Mouse (Mus musculus) midbrain, embryonic 12.5 days (tissue): ENCODE results near the gene Cd151. TPM values are rescaled to one million over a fixed set of nuclear protein-coding genes. Genes with fewer than 3 reads are reported as not detected.

Experiments used
- ATAC-seq: fragments of 200-750 bp; cut with Nextera tagmentation; 2 replicates; pipeline ENCODE4 v1.8.0; 2017; ENCODE audit warnings: low read depth, moderate TSS enrichment, moderate library complexity; ENCODE audit not compliant: low FRiP score
- H3K27ac ChIP-seq: fragments of 300-500 bp; sonication (generic); replicated peaks from 2 replicates; pipeline ENCODE4 v1.5.1; 2016; ENCODE audit warnings: mild to moderate bottlenecking
- H3K27me3 ChIP-seq: fragments of 300-500 bp; sonication (generic); 2 replicates; pipeline ENCODE4 v1.6.1; 2016; ENCODE audit warnings: mild to moderate bottlenecking
- H3K36me3 ChIP-seq: fragments of 300-500 bp; sonication (generic); 2 replicates; pipeline ENCODE4 v1.6.1; 2016
- H3K4me1 ChIP-seq: fragments of 300-500 bp; sonication (generic); 2 replicates; pipeline ENCODE4 v1.6.1; 2016
- H3K4me2 ChIP-seq: fragments of 300-500 bp; sonication (generic); replicated peaks from 2 replicates; pipeline ENCODE4 v1.6.1; 2016; ENCODE audit warnings: mild to moderate bottlenecking, moderate library complexity
- H3K4me3 ChIP-seq: fragments of 300-500 bp; sonication (generic); 2 replicates; pipeline ENCODE4 v1.5.1; 2016; ENCODE audit warnings: mild to moderate bottlenecking
- H3K9ac ChIP-seq: fragments of 300-500 bp; sonication (generic); replicated peaks from 2 replicates; pipeline ENCODE4 v1.6.1; 2016; ENCODE audit warnings: mild to moderate bottlenecking, moderate library complexity
- H3K9me3 ChIP-seq: fragments of 300-500 bp; sonication (generic); 2 replicates; pipeline ENCODE4 v1.6.1; 2016; ENCODE audit warnings: mild to moderate bottlenecking
- WGBS: fragments of 180-500 bp; shearing (Covaris S2); methylation state at CpG from one replicate; pipeline ENCODE4 v1.1.7; 2016; 5-methylcytosine and 5-hydroxymethylcytosine counted together
- polyA plus RNA-seq: library from polyadenylated mRNA; unstranded; fragments of >200 nt; fragmentation: Nextera tagmentation; extraction: Ambion mirVana; gene quantifications from 2 replicates; pipeline ENCODE4 v1.2.1, GENCODE M21; 2016

The Cd151 gene
- polyA plus RNA-seq, 1 experiment from 2014 or later, result 15.6 TPM

- H3K4me1 ChIP-seq, result peaks cover 19% of the 10 kb centered on the region
- peaks cover 38% of the 10 kb centered on the region for H3K36me3 ChIP-seq
- no peak overlapping the region for H3K4me3 ChIP-seq
- no peak overlapping the region for H3K4me2 ChIP-seq
- WGBS, result 83% methylated on average over 2 of the region's 2 CpGs
- no peaks in the 10 kb centered on the region for H3K9me3 ChIP-seq
- no peak for ATAC-seq
- H3K27ac ChIP-seq, result no peak overlapping the region
- H3K27me3 ChIP-seq, result peaks cover 17% of the 10 kb centered on the region
- H3K9ac ChIP-seq, result no peak overlapping the region
These were observed 13.6 kb upstream of the Cd151 start for GRCm38 (mm10) chr7:141453636-141454035.

- Histone ChIP-seq H3K27ac (peak within 1 kb of the TSS; percentile 66), H3K36me3 (peaks cover 37% of the 10 kb centered on the region), H3K9ac (peak within 1 kb of the TSS; percentile 76), H3K9me3 (no peaks in the 10 kb centered on the region), H3K4me3 (peak within 1 kb of the TSS; percentile 63), H3K4me2 (peak within 1 kb of the TSS; percentile 95), H3K27me3 (peaks cover 31% of the 10 kb centered on the region), H3K4me1 (peaks cover 13% of the 10 kb centered on the region)
- peak; percentile 81 for ATAC-seq
- WGBS, result under 1% methylated on average over 45 of the region's 45 CpGs
These were observed 12.1 kb upstream of the Cd151 start, which contains the start of gene Pnpla2 for GRCm38 (mm10) chr7:141454967-141455551. Gene Pnpla2 (plus strand): TSS chr7:141455198.

GRCm38 (mm10) chr7:141455610-141456314 lies 11.4 kb upstream of the Cd151 start:
- H3K9ac ChIP-seq, result peak overlapping the region; percentile 76
- peaks cover 13% of the 10 kb centered on the region for H3K4me1 ChIP-seq
- H3K36me3 ChIP-seq, result peaks cover 31% of the 10 kb centered on the region
- H3K4me3 ChIP-seq, result peak overlapping the region; percentile 63
- peak overlapping the region; percentile 95 for H3K4me2 ChIP-seq
- peaks cover 38% of the 10 kb centered on the region for H3K27me3 ChIP-seq
- peak; percentile 39 for ATAC-seq
- WGBS, result 1% methylated on average over 23 of the region's 23 CpGs
- no peaks in the 10 kb centered on the region for H3K9me3 ChIP-seq
- H3K27ac ChIP-seq, result peak overlapping the region; percentile 66

GRCm38 (mm10) chr7:141456739-141457138 lies 10.5 kb upstream of the Cd151 start:
- Histone ChIP-seq H3K9ac (no peak overlapping the region), H3K9me3 (no peaks in the 10 kb centered on the region), H3K27ac (no peak overlapping the region), H3K4me2 (peak overlapping the region; percentile 95; the same call in 1 of the 2 replicates), H3K4me3 (no peak overlapping the region), H3K4me1 (peaks cover 17% of the 10 kb centered on the region), H3K36me3 (peaks cover 22% of the 10 kb centered on the region), H3K27me3 (peaks cover 48% of the 10 kb centered on the region)
- no peak for ATAC-seq
- 91% methylated on average over 6 of the region's 6 CpGs for WGBS

GRCm38 (mm10) chr7:141457236-141457635 lies 10.0 kb upstream of the Cd151 start:
- H3K4me3 ChIP-seq, result no peak overlapping the region
- peaks cover 17% of the 10 kb centered on the region for H3K36me3 ChIP-seq
- H3K9me3 ChIP-seq, result no peaks in the 10 kb centered on the region
- H3K27ac ChIP-seq, result no peak overlapping the region
- no peak overlapping the region for H3K4me2 ChIP-seq
- WGBS, result 93% methylated on average over 14 of the region's 14 CpGs
- H3K9ac ChIP-seq, result no peak overlapping the region
- peaks cover 53% of the 10 kb centered on the region for H3K27me3 ChIP-seq
- H3K4me1 ChIP-seq, result peaks cover 21% of the 10 kb centered on the region
- no peak for ATAC-seq

- H3K4me3 ChIP-seq, result no peak overlapping the region
- peaks cover 15% of the 10 kb centered on the region; the same call in 1 of the 2 replicates for H3K36me3 ChIP-seq
- no peaks in the 10 kb centered on the region for H3K9me3 ChIP-seq
- no peak overlapping the region for H3K4me2 ChIP-seq
- peaks cover 24% of the 10 kb centered on the region for H3K4me1 ChIP-seq
- 75% methylated on average over 15 of the region's 15 CpGs for WGBS
- no peak for ATAC-seq
- peaks cover 62% of the 10 kb centered on the region for H3K27me3 ChIP-seq
- no peak overlapping the region for H3K27ac ChIP-seq
- no peak overlapping the region for H3K9ac ChIP-seq
These were observed 9.1 kb upstream of the Cd151 start for GRCm38 (mm10) chr7:141457986-141458660.

GRCm38 (mm10) chr7:141458661-141459060 lies 8.5 kb upstream of the Cd151 start:
- Histone ChIP-seq H3K4me1 (peaks cover 24% of the 10 kb centered on the region), H3K27ac (no peak overlapping the region), H3K9me3 (no peaks in the 10 kb centered on the region), H3K4me2 (no peak overlapping the region), H3K4me3 (no peak overlapping the region), H3K36me3 (peaks cover 15% of the 10 kb centered on the region; the same call in 1 of the 2 replicates), H3K9ac (no peak overlapping the region), H3K27me3 (peaks cover 67% of the 10 kb centered on the region)
- 92% methylated on average over 11 of the region's 11 CpGs for WGBS
- ATAC-seq, result no peak

GRCm38 (mm10) chr7:141459301-141459711 lies 7.9 kb upstream of the Cd151 start:
- Histone ChIP-seq H3K27me3 (peaks cover 73% of the 10 kb centered on the region), H3K9me3 (no peaks in the 10 kb centered on the region), H3K4me2 (no peak overlapping the region), H3K9ac (no peak overlapping the region), H3K27ac (no peak overlapping the region), H3K36me3 (peaks cover 15% of the 10 kb centered on the region; the same call in 1 of the 2 replicates), H3K4me1 (peaks cover 25% of the 10 kb centered on the region), H3K4me3 (no peak overlapping the region)
- ATAC-seq, result no peak
- WGBS, result 95% methylated on average over 17 of the region's 17 CpGs

- Histone ChIP-seq H3K36me3 (peaks cover 15% of the 10 kb centered on the region; the same call in 1 of the 2 replicates), H3K27ac (no peak overlapping the region), H3K9me3 (no peaks in the 10 kb centered on the region), H3K4me3 (no peak overlapping the region), H3K27me3 (peaks cover 80% of the 10 kb centered on the region), H3K4me1 (peaks cover 27% of the 10 kb centered on the region), H3K4me2 (no peak overlapping the region), H3K9ac (no peak overlapping the region)
- 75% methylated on average over 5 of the region's 5 CpGs for WGBS
- no peak for ATAC-seq
These were observed 7.2 kb upstream of the Cd151 start for GRCm38 (mm10) chr7:141460001-141460390.

- H3K27ac ChIP-seq, result no peak within 1 kb of the TSS
- H3K9me3 ChIP-seq, result no peaks in the 10 kb centered on the region
- peaks cover 86% of the 10 kb centered on the region for H3K27me3 ChIP-seq
- peak within 1 kb of the TSS; percentile 54 for H3K4me2 ChIP-seq
- 71% methylated on average over 15 of the region's 15 CpGs for WGBS
- H3K4me1 ChIP-seq, result peaks cover 27% of the 10 kb centered on the region
- H3K9ac ChIP-seq, result peak within 1 kb of the TSS; percentile 49; the same call in 1 of the 2 replicates
- peak within 1 kb of the TSS; percentile 40 for H3K4me3 ChIP-seq
- peaks cover 15% of the 10 kb centered on the region; the same call in 1 of the 2 replicates for H3K36me3 ChIP-seq
- no peak for ATAC-seq
These were observed 6.6 kb upstream of the Cd151 start, which contains the start of gene Cracr2b for GRCm38 (mm10) chr7:141460391-141461113. Gene Cracr2b (plus strand): TSS chr7:141461094.

- H3K4me1 ChIP-seq, result peaks cover 21% of the 10 kb centered on the region
- peak overlapping the region; percentile 40 for H3K4me3 ChIP-seq
- no peak for ATAC-seq
- peak overlapping the region; percentile 54 for H3K4me2 ChIP-seq
- no peak overlapping the region for H3K27ac ChIP-seq
- 2% methylated on average over 55 of the region's 59 CpGs for WGBS
- peaks cover 89% of the 10 kb centered on the region for H3K27me3 ChIP-seq
- H3K9me3 ChIP-seq, result no peaks in the 10 kb centered on the region
- peak overlapping the region; percentile 49; the same call in 1 of the 2 replicates for H3K9ac ChIP-seq
- peaks cover 15% of the 10 kb centered on the region; the same call in 1 of the 2 replicates for H3K36me3 ChIP-seq
These were observed 5.5 kb upstream of the Cd151 start for GRCm38 (mm10) chr7:141461521-141462332.
